Mouse (Mus musculus) neural tube, embryonic 11.5 days (tissue): Measurements from ENCODE around the gene Ms4a3. TPM values are rescaled to one million over a fixed set of nuclear protein-coding genes. Genes with fewer than 3 reads are reported as not detected.

Experiments used
- ATAC-seq: fragments of 200-750 bp; cut with Nextera tagmentation; 2 replicates; pipeline ENCODE4 v1.8.0; 2017; ENCODE audit warnings: moderate number of reproducible peaks, mild to moderate bottlenecking, moderate TSS enrichment, moderate library complexity; ENCODE audit not compliant: insufficient read depth, low FRiP score, low TSS enrichment
- DNase-seq: peaks from one replicate; pipeline ENCODE4 v3.0.0-alpha.2; 2015; ENCODE audit warnings: low spot score
- H3K27ac ChIP-seq: fragments of 300-500 bp; sonication (generic); 2 replicates; pipeline ENCODE4 v1.5.1; 2014; ENCODE audit warnings: low read depth, mild to moderate bottlenecking, low read length
- H3K27me3 ChIP-seq: fragments of 300-500 bp; sonication (generic); 2 replicates; pipeline ENCODE4 v1.6.1; 2014; ENCODE audit warnings: mild to moderate bottlenecking, low read length, mixed read lengths; ENCODE audit not compliant: control insufficient read depth, insufficient read depth
- H3K36me3 ChIP-seq: fragments of 300-500 bp; sonication (generic); 2 replicates; pipeline ENCODE4 v1.6.1; 2014; ENCODE audit warnings: mild to moderate bottlenecking, low read length, moderate library complexity, mixed read lengths; ENCODE audit not compliant: control insufficient read depth, insufficient read depth
- H3K4me1 ChIP-seq: fragments of 300-500 bp; sonication (generic); 2 replicates; pipeline ENCODE4 v1.6.1; 2014; ENCODE audit warnings: low read length, mixed read lengths; ENCODE audit not compliant: control insufficient read depth, insufficient read depth
- H3K4me2 ChIP-seq: fragments of 300-500 bp; sonication (generic); 2 replicates; pipeline ENCODE4 v1.6.1; 2014; ENCODE audit warnings: low read depth, mild to moderate bottlenecking, moderate library complexity
- H3K4me3 ChIP-seq: fragments of 300-500 bp; sonication (generic); 2 replicates; pipeline ENCODE4 v1.5.1; 2014; ENCODE audit warnings: low read depth, low read length
- H3K9ac ChIP-seq: fragments of 300-500 bp; sonication (generic); 2 replicates; pipeline ENCODE4 v1.6.1; 2014; ENCODE audit warnings: mild to moderate bottlenecking, low read length
- H3K9me3 ChIP-seq: fragments of 300-500 bp; sonication (generic); 2 replicates; pipeline ENCODE4 v1.6.1; 2016; ENCODE audit warnings: low read length; ENCODE audit not compliant: control insufficient read depth
- WGBS: fragments of 180-500 bp; shearing (Covaris S2); extraction: QIAGEN DNeasy Blood & Tissue Kit; methylation state at CpG from one replicate; pipeline ENCODE4 v1.1.7; 2014; 5-methylcytosine and 5-hydroxymethylcytosine counted together
- polyA plus RNA-seq: library from polyadenylated mRNA; unstranded; fragments of >200 nt; fragmentation: Nextera tagmentation; extraction: Ambion mirVana; gene quantifications from 2 replicates; pipeline ENCODE4 v1.2.1, GENCODE M21; 2014

Ms4a3 gene
- polyA plus RNA-seq, 1 experiment from 2014 or later: 0.32 TPM

- DNase-seq (peak; percentile 42), ATAC-seq (no peak)
- Histone ChIP-seq H3K27ac (no peak overlapping the region), H3K4me1 (no peaks in the 10 kb centered on the region), H3K4me2 (no peak overlapping the region), H3K4me3 (no peak overlapping the region), H3K9ac (no peak overlapping the region), H3K27me3 (no peaks in the 10 kb centered on the region), H3K36me3 (no peaks in the 10 kb centered on the region), H3K9me3 (no peaks in the 10 kb centered on the region)
- 31% methylated on average over 6 of the region's 6 CpGs for WGBS
Measured at GRCm38 (mm10) chr19:11611541-11611945, 29.1 kb downstream of the Ms4a3 start.

DNA sequence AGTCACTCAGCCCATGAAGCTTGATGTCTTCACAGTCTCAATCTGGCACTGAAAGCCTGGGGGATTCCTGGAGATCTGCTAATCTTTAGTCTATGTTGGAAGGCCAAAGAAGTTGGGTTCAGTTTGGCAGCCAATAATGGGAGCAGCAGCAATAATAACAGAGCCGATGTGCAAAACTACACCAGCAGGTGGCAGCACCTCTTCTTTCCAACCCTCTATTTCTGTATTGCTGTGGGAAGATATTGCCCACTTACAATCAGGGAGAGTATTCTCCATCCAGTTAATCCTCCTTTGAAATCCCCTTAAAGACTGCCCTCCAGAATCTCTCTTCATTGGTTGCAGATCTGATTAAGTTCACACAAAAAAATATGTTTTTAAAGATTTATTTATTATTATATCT lies 32.5 kb downstream of the Ms4a3 start:
- ATAC-seq (no peak), DNase-seq (peak; percentile 56)
- Histone ChIP-seq H3K27me3 (no peaks in the 10 kb centered on the region), H3K9me3 (no peaks in the 10 kb centered on the region), H3K27ac (no peak overlapping the region), H3K4me2 (no peak overlapping the region), H3K9ac (no peak overlapping the region), H3K4me1 (no peaks in the 10 kb centered on the region), H3K4me3 (no peak overlapping the region), H3K36me3 (no peaks in the 10 kb centered on the region)
- 21% methylated on average over 1 of the region's 1 CpGs for WGBS

- Histone ChIP-seq H3K9ac (no peak within 1 kb of the TSS), H3K27ac (no peak within 1 kb of the TSS), H3K9me3 (no peaks in the 10 kb centered on the region), H3K4me1 (no peaks in the 10 kb centered on the region), H3K4me3 (no peak within 1 kb of the TSS), H3K36me3 (no peaks in the 10 kb centered on the region), H3K27me3 (no peaks in the 10 kb centered on the region), H3K4me2 (no peak within 1 kb of the TSS)
- WGBS: 90% methylated on average over 2 of the region's 2 CpGs
- DNase-seq (no peak), ATAC-seq (no peak)
Measured at GRCm38 (mm10) chr19:11604603-11605002, 36.0 kb downstream of the Ms4a3 start, which contains the start of gene Ms4a6d. Gene Ms4a6d (minus strand): TSS chr19:11604849.

GRCm38 (mm10) chr19:11602026-11602425 lies 38.6 kb downstream of the Ms4a3 start:
- H3K4me1 ChIP-seq: no peaks in the 10 kb centered on the region
- H3K4me3 ChIP-seq: no peak overlapping the region
- no peaks in the 10 kb centered on the region for H3K27me3 ChIP-seq
- no peaks in the 10 kb centered on the region for H3K36me3 ChIP-seq
- no peak overlapping the region for H3K4me2 ChIP-seq
- no peak for ATAC-seq
- peak; percentile 10 for DNase-seq
- no peaks in the 10 kb centered on the region for H3K9me3 ChIP-seq
- H3K9ac ChIP-seq: no peak overlapping the region
- H3K27ac ChIP-seq: no peak overlapping the region
- 97% methylated on average over 2 of the region's 2 CpGs for WGBS

DNA sequence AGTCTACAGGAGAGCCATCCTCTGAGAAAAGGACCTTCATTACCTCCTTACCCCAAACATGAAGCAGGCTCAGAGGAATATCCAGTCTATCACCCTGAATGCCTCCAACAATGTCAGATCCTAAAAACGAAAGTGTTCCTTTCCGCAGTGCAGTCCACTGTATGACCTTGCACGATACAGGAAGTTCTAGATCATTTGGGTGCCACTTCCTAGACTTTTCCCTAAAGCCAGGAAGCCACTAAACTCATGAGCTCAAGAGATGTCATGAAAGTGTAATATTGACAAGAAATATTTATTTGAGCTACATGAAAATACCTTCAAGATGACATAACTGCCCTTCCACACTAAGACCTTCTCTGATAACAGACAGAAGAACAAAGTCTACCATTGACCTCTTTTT lies 39.3 kb downstream of the Ms4a3 start:
- Histone ChIP-seq H3K9me3 (no peaks in the 10 kb centered on the region), H3K4me1 (no peaks in the 10 kb centered on the region), H3K36me3 (no peaks in the 10 kb centered on the region), H3K27me3 (no peaks in the 10 kb centered on the region), H3K9ac (no peak overlapping the region), H3K27ac (no peak overlapping the region), H3K4me3 (no peak overlapping the region), H3K4me2 (no peak overlapping the region)
- WGBS: 94% methylated on average over 3 of the region's 3 CpGs
- DNase-seq (no peak), ATAC-seq (no peak)

GRCm38 (mm10) chr19:11589891-11590449 lies 50.7 kb downstream of the Ms4a3 start:
- DNase-seq (no peak), ATAC-seq (no peak)
- H3K27ac ChIP-seq: no peak overlapping the region
- H3K27me3 ChIP-seq: no peaks in the 10 kb centered on the region
- 77% methylated on average over 2 of the region's 2 CpGs for WGBS
- no peaks in the 10 kb centered on the region for H3K36me3 ChIP-seq
- no peaks in the 10 kb centered on the region for H3K4me1 ChIP-seq
- no peak overlapping the region for H3K9ac ChIP-seq
- H3K9me3 ChIP-seq: no peaks in the 10 kb centered on the region
- no peak overlapping the region for H3K4me3 ChIP-seq
- H3K4me2 ChIP-seq: no peak overlapping the region

- Histone ChIP-seq H3K4me2 (no peak overlapping the region), H3K4me1 (no peaks in the 10 kb centered on the region), H3K27ac (no peak overlapping the region), H3K27me3 (no peaks in the 10 kb centered on the region), H3K4me3 (no peak overlapping the region), H3K9me3 (no peaks in the 10 kb centered on the region), H3K36me3 (no peaks in the 10 kb centered on the region), H3K9ac (no peak overlapping the region)
- 79% methylated on average over 4 of the region's 4 CpGs for WGBS
- DNase-seq: no peak
- no peak for ATAC-seq
Measured at GRCm38 (mm10) chr19:11589205-11589604, 51.4 kb downstream of the Ms4a3 start.

Other genes starting within 250 kb of the Ms4a3 start
- 0.17 TPM in 1 of 2 replicates, not detected in the other for gene Ms4a4c, start 236.1 kb downstream of the Ms4a3 start, polyA plus RNA-seq
- not detected in 2 replicates for gene Ms4a4b, start 197.3 kb downstream of the Ms4a3 start, polyA plus RNA-seq
- gene Ms4a6c, start 171.5 kb downstream of the Ms4a3 start, polyA plus RNA-seq: 1.1 and 2.0 TPM in 2 replicates
- gene Gm8369, start 154.9 kb downstream of the Ms4a3 start, polyA plus RNA-seq: not detected in 2 replicates
- 1.9 and 3.0 TPM in 2 replicates for gene Ms4a6b, start 124.3 kb downstream of the Ms4a3 start, polyA plus RNA-seq
- gene Ms4a4d, start 104.0 kb downstream of the Ms4a3 start, polyA plus RNA-seq: 0.49 and 0.53 TPM in 2 replicates
- 1.9 and 3.5 TPM in 2 replicates for gene Ms4a6d, start 36.0 kb downstream of the Ms4a3 start, polyA plus RNA-seq
- gene Ms4a2, start 17.1 kb downstream of the Ms4a3 start, polyA plus RNA-seq: 0.15 TPM in 1 of 2 replicates, not detected in the other
- gene Oosp2, start 19.7 kb upstream of the Ms4a3 start, polyA plus RNA-seq: not detected in 2 replicates
- gene Oosp1, start 50.3 kb upstream of the Ms4a3 start, polyA plus RNA-seq: not detected in 2 replicates
- not detected in 2 replicates for gene Oosp3, start 56.2 kb upstream of the Ms4a3 start, polyA plus RNA-seq
- gene Gif, start 106.7 kb upstream of the Ms4a3 start, polyA plus RNA-seq: not detected in 2 replicates
- 48.6 and 52.3 TPM in 2 replicates for gene Mrpl16, start 129.5 kb upstream of the Ms4a3 start, polyA plus RNA-seq
- gene Stx3, start 178.6 kb upstream of the Ms4a3 start, polyA plus RNA-seq: 6.0 and 6.4 TPM in 2 replicates
- gene Olfr1417, start 198.4 kb upstream of the Ms4a3 start, polyA plus RNA-seq: not detected in 2 replicates
- gene Olfr1418, start 220.2 kb upstream of the Ms4a3 start, polyA plus RNA-seq: not detected in 2 replicates
- gene Olfr1419, start 234.3 kb upstream of the Ms4a3 start, polyA plus RNA-seq: not detected in 2 replicates
- gene Olfr1420, start 245.7 kb upstream of the Ms4a3 start, polyA plus RNA-seq: not detected in 2 replicates